Mouse (Mus musculus): ENCODE measurements around the gene Msx3.
A peak's percentile ranks its signal among the peaks of the same experiment; 100 is the strongest.

The Msx3 gene

GRCm38 (mm10) chr7:140057413-140058407 lies 8.8 kb upstream of the Msx3 start:
- DNase-seq = no peak

- no peak for DNase-seq
These were observed 5.2 kb upstream of the Msx3 start for GRCm38 (mm10) chr7:140054124-140054523.

GRCm38 (mm10) chr7:140049115-140049689 lies 313 bp upstream of the Msx3 start:
- DNase-seq = no peak

- DNase-seq = no peak
These were observed 1.0 kb downstream of the Msx3 start for GRCm38 (mm10) chr7:140047811-140048311.

GRCm38 (mm10) chr7:140045546-140045945 lies 3.3 kb downstream of the Msx3 start:
- DNase-seq = no peak

GRCm38 (mm10) chr7:140042728-140043127 lies 6.2 kb downstream of the Msx3 start:
- DNase-seq = no peak

GRCm38 (mm10) chr7:140037171-140037555 lies 11.7 kb downstream of the Msx3 start:
- DNase-seq = peak; percentile 46

GRCm38 (mm10) chr7:140036281-140037170 lies 12.4 kb downstream of the Msx3 start, which contains the start of the genes Zfp511 and Tubgcp2:
Gene Zfp511 (plus strand): TSS chr7:140036391.
Gene Tubgcp2 (minus strand): TSS chr7:140036669.
- DNase-seq = peak; percentile 95

GRCm38 (mm10) chr7:140035456-140035855 lies 13.4 kb downstream of the Msx3 start:
- DNase-seq = no peak

GRCm38 (mm10) chr7:140033386-140033785 lies 15.5 kb downstream of the Msx3 start:
- no peak for DNase-seq

- no peak for DNase-seq
These were observed 16.5 kb downstream of the Msx3 start for GRCm38 (mm10) chr7:140032366-140032765.

- no peak for DNase-seq
These were observed 17.1 kb downstream of the Msx3 start for GRCm38 (mm10) chr7:140031771-140032170.

GRCm38 (mm10) chr7:140011336-140011735 lies 37.6 kb downstream of the Msx3 start:
- DNase-seq = no peak

- DNase-seq = no peak
These were observed 41.1 kb downstream of the Msx3 start for GRCm38 (mm10) chr7:140007781-140008180.

GRCm38 (mm10) chr7:140006861-140007611 lies 41.9 kb downstream of the Msx3 start:
- no peak for DNase-seq

GRCm38 (mm10) chr7:140004666-140005065 lies 44.2 kb downstream of the Msx3 start:
- no peak for DNase-seq

GRCm38 (mm10) chr7:140001086-140001740 lies 47.7 kb downstream of the Msx3 start:
- no peak for DNase-seq

GRCm38 (mm10) chr7:139998691-139999350 lies 50.1 kb downstream of the Msx3 start:
- no peak for DNase-seq

Data from cerebellum, adult 9-11 months (tissue).